Mouse (Mus musculus): ENCODE data around the gene Snx22. TPM values are rescaled to one million over a fixed set of nuclear protein-coding genes. Genes with fewer than 3 reads are reported as not detected.

The Snx22 gene
- polyA plus RNA-seq, 1 experiment from 2014 or later, result 11.6 TPM

GRCm38 (mm10) chr9:66090593-66091244, 21.2 kb upstream of the Snx22 start:
- Histone ChIP-seq H3K4me2 (no peak overlapping the region), H3K4me3 (no peak overlapping the region), H3K9me3 (no peaks in the 10 kb centered on the region), H3K36me3 (peaks cover 84% of the 10 kb centered on the region), H3K27me3 (no peaks in the 10 kb centered on the region), H3K4me1 (replicated peaks) (no peaks in the 10 kb centered on the region), H3K9ac (no peak overlapping the region), H3K27ac (replicated peaks) (no peak overlapping the region)
- ATAC-seq (ENCODE audit: low FRiP score, low read depth), result 0 out of 2 replicates have a peak, but pooled peaks have one; percentile 42
- WGBS, result 93% methylated on average over 13 of the region's 13 CpGs

DNA sequence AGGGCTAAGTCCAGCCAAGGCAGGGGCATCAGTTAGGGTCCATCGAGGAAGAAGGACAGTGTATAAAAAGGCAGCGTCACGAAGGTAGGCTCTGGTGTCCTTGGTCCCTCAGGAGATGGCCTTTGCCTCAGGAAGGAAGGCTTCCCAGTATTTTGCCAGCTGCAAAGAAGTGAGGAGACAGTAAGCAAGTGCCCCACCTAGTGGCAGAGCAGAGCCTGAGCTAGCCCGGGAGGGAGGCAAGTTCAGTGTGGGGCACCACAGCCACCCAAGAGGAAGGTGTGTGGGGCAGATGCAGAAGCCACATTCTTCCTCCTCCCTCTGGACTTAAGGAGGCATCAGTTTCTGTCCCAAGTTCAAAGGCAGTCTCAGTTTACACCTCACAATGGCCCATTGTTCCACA, 18.9 kb upstream of the Snx22 start:
- Histone ChIP-seq H3K36me3 (peaks cover 62% of the 10 kb centered on the region), H3K4me1 (replicated peaks) (no peaks in the 10 kb centered on the region), H3K9ac (no peak overlapping the region), H3K4me3 (no peak overlapping the region), H3K27ac (replicated peaks) (no peak overlapping the region), H3K27me3 (no peaks in the 10 kb centered on the region), H3K9me3 (no peaks in the 10 kb centered on the region), H3K4me2 (no peak overlapping the region)
- 50% methylated on average over 4 of the region's 4 CpGs for WGBS
- ATAC-seq (ENCODE audit: low FRiP score, low read depth), result no peak

DNA sequence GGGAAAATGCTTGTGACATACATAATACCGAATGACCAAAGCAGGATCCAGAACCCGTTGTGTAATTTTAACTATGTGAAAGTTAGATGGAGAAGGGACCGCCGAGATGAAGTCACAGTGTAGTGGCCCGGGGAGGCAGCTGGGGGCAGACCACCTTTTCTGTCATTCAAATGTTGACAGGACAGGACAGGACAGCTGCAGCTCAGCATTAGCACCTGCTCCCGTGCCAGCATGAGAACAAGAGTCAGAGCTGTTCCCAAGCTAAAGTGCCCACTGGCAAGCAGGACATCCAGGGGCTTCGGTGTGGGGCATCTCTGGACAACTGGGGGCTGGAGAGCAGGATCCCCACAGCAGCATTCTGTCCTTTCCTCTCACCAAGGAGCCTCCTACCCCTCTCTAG, 17.5 kb upstream of the Snx22 start:
- no peak overlapping the region for H3K4me2 ChIP-seq
- no peak overlapping the region for H3K27ac ChIP-seq (replicated peaks)
- H3K36me3 ChIP-seq, result peaks cover 48% of the 10 kb centered on the region
- no peak for ATAC-seq (ENCODE audit: low FRiP score, low read depth)
- H3K9me3 ChIP-seq, result no peaks in the 10 kb centered on the region
- WGBS, result 96% methylated on average over 7 of the region's 7 CpGs
- no peak overlapping the region for H3K9ac ChIP-seq
- H3K4me3 ChIP-seq, result no peak overlapping the region
- H3K4me1 ChIP-seq (replicated peaks), result no peaks in the 10 kb centered on the region
- H3K27me3 ChIP-seq, result no peaks in the 10 kb centered on the region

DNA sequence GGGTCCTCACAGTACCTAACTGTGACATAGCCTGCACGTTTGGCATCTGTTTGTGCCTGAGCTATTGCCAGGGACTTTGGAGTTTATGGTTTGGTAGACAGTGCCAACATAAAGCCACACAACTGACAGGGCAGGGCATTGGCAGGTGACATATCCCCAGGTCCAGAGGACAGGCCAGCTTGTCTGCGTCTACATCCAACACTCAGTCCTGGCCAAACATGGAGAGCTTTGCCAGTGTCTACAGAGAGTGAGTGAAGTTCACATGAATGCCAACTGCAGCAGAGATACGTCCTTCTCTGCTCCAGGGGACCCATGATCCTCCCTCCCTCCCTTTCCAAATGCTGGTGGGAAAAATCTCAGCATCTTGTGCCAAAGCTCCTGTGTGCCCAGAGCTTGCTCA, 14.7 kb upstream of the Snx22 start:
- WGBS, result 84% methylated on average over 3 of the region's 3 CpGs

GRCm38 (mm10) chr9:66081999-66082398, 12.5 kb upstream of the Snx22 start:
- Histone ChIP-seq H3K4me2 (no peak overlapping the region), H3K27ac (replicated peaks) (no peak overlapping the region), H3K36me3 (peaks cover 8% of the 10 kb centered on the region; the same call in 1 of the 2 replicates), H3K27me3 (no peaks in the 10 kb centered on the region), H3K9ac (no peak overlapping the region), H3K9me3 (no peaks in the 10 kb centered on the region), H3K4me3 (no peak overlapping the region), H3K4me1 (replicated peaks) (peaks cover 6% of the 10 kb centered on the region; the same call in 1 of the 2 replicates)
- no peak for ATAC-seq (ENCODE audit: low FRiP score, low read depth)
- 88% methylated on average over 4 of the region's 4 CpGs for WGBS

More for the DNA sequence above, 14.7 kb upstream of the Snx22 start:
- no peak overlapping the region for H3K9ac ChIP-seq
- no peaks in the 10 kb centered on the region for H3K27me3 ChIP-seq
- H3K27ac ChIP-seq (replicated peaks), result no peak overlapping the region
- H3K4me2 ChIP-seq, result no peak overlapping the region
- H3K4me1 ChIP-seq (replicated peaks), result no peaks in the 10 kb centered on the region
- H3K9me3 ChIP-seq, result no peaks in the 10 kb centered on the region
- no peak for ATAC-seq (ENCODE audit: low FRiP score, low read depth)
- H3K36me3 ChIP-seq, result peaks cover 24% of the 10 kb centered on the region
- H3K4me3 ChIP-seq, result no peak overlapping the region

- no peak overlapping the region for H3K4me2 ChIP-seq
- H3K27ac ChIP-seq (replicated peaks), result no peak overlapping the region
- H3K27me3 ChIP-seq, result no peaks in the 10 kb centered on the region
- no peak overlapping the region for H3K9ac ChIP-seq
- H3K4me1 ChIP-seq (replicated peaks), result peaks cover 6% of the 10 kb centered on the region; the same call in 1 of the 2 replicates
- 85% methylated on average over 3 of the region's 3 CpGs for WGBS
- H3K36me3 ChIP-seq, result no peaks in the 10 kb centered on the region
- ATAC-seq (ENCODE audit: low FRiP score, low read depth), result no peak
- no peaks in the 10 kb centered on the region for H3K9me3 ChIP-seq
- no peak overlapping the region for H3K4me3 ChIP-seq
Observed at GRCm38 (mm10) chr9:66080804-66081459, 11.4 kb upstream of the Snx22 start.

DNA sequence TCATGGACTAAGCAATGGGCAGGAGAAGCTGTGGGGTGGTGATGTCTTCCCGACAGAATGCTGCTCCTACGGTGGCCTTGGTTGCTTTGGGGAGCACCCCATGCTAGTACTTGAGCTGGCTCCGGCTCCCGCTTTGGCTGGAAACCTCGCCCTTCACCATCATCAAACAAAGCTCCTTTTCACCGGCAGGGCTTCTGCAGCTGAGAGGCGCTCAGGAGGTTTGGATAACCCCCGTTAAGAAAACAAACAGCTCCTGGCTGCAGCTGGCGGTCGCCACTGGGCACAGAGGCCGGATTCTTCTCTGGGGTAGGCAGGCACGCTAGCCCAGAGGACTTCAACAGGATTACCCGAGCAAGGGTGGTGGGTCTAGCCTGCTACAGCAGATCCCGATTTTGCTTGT, 9.0 kb upstream of the Snx22 start:
- peak overlapping the region; percentile 13; the same call in 1 of the 2 replicates for H3K27ac ChIP-seq (replicated peaks)
- ATAC-seq (ENCODE audit: low FRiP score, low read depth), result peak; percentile 63; the same call in 1 of the 2 replicates
- H3K4me3 ChIP-seq, result no peak overlapping the region
- 21% methylated on average over 14 of the region's 14 CpGs for WGBS
- H3K9me3 ChIP-seq, result no peaks in the 10 kb centered on the region
- H3K4me2 ChIP-seq, result peak overlapping the region; percentile 24
- H3K9ac ChIP-seq, result no peak overlapping the region
- peaks cover 6% of the 10 kb centered on the region; the same call in 1 of the 2 replicates for H3K4me1 ChIP-seq (replicated peaks)
- no peaks in the 10 kb centered on the region for H3K27me3 ChIP-seq
- H3K36me3 ChIP-seq, result no peaks in the 10 kb centered on the region

DNA sequence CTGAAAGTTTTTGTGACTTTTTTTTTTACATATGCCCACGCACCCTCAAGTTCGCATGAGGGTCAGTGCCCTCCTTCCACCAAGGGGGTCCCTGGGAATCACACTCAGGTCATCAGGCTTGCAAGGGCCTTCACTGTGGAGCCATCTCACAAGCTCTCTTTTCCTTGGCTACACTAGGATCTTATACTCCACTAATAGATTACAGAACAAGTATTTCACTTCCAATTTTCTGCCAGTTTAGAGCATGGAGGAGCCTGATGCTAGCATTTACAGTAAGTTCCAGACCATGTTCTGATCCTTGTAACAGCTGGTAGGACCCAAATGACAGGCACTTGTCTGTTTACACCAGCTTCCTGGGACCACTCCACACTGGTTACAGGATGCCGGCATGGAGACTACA, 8.6 kb upstream of the Snx22 start:
- no peaks in the 10 kb centered on the region for H3K36me3 ChIP-seq
- H3K4me1 ChIP-seq (replicated peaks), result peaks cover 6% of the 10 kb centered on the region; the same call in 1 of the 2 replicates
- no peaks in the 10 kb centered on the region for H3K9me3 ChIP-seq
- no peak overlapping the region for H3K4me3 ChIP-seq
- peak overlapping the region; percentile 24; the same call in 1 of the 2 replicates for H3K4me2 ChIP-seq
- H3K27ac ChIP-seq (replicated peaks), result peak overlapping the region; percentile 13; the same call in 1 of the 2 replicates
- no peak for ATAC-seq (ENCODE audit: low FRiP score, low read depth)
- no peak overlapping the region for H3K9ac ChIP-seq
- 72% methylated on average over 3 of the region's 3 CpGs for WGBS
- no peaks in the 10 kb centered on the region for H3K27me3 ChIP-seq

DNA sequence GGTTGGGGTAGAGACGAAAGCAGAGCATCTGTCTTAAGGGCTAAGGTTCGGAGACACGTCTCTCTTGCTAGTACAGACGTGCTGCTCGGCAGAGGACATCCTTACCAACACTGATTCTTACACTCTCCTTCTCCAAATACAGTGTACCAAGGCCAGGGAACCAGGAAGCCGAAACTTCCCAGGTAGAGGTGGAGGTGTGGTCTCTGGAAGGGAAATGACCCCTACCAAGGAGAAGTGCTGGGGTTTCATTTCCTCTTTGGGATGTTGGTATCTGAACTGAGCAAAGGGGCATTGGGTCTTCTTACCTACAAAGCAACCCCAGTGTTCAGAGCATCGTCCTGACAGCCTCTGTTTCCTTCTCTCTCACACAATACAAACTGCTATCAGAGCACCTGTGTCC, 3.2 kb upstream of the Snx22 start:
- H3K36me3 ChIP-seq, result no peaks in the 10 kb centered on the region
- no peak overlapping the region for H3K4me2 ChIP-seq
- no peak overlapping the region for H3K4me3 ChIP-seq
- H3K9ac ChIP-seq, result no peak overlapping the region
- H3K4me1 ChIP-seq (replicated peaks), result peaks cover 14% of the 10 kb centered on the region
- H3K27ac ChIP-seq (replicated peaks), result no peak overlapping the region
- ATAC-seq (ENCODE audit: low FRiP score, low read depth), result no peak
- H3K9me3 ChIP-seq, result no peaks in the 10 kb centered on the region
- peaks cover 6% of the 10 kb centered on the region; the same call in 1 of the 2 replicates for H3K27me3 ChIP-seq
- WGBS, result 88% methylated on average over 7 of the region's 7 CpGs

DNA sequence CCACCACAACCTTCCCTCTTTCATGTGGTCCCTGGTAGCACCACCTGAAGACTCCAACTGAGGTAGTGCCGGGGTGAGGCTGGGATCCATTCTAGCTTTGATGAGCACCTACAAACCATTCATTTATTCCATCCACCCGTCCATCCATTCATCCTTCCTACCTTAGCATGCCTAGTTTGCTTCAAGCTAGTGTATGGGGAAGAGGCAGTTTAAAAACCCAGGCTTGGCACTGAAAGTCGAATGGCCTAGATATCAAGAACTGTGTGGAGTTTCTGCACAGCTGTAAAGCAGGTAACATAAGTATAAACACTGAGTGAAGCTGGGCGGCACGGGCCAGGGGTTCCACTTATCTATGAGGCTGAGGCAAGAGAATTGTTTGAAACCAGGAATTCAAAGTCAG, 632 bp upstream of the Snx22 start:
- Histone ChIP-seq H3K4me1 (replicated peaks) (peaks cover 14% of the 10 kb centered on the region), H3K27me3 (peaks cover 16% of the 10 kb centered on the region), H3K36me3 (peaks cover 23% of the 10 kb centered on the region), H3K4me3 (no peak overlapping the region), H3K9ac (no peak overlapping the region), H3K9me3 (no peaks in the 10 kb centered on the region), H3K4me2 (no peak overlapping the region), H3K27ac (replicated peaks) (no peak overlapping the region)
- 92% methylated on average over 5 of the region's 5 CpGs for WGBS
- ATAC-seq (ENCODE audit: low FRiP score, low read depth), result no peak

- peaks cover 29% of the 10 kb centered on the region for H3K36me3 ChIP-seq
- peak; percentile 64 for ATAC-seq (ENCODE audit: low FRiP score, low read depth)
- WGBS, result under 1% methylated on average over 30 of the region's 30 CpGs
Observed at GRCm38 (mm10) chr9:66068971-66069391, 538 bp downstream of the Snx22 start.

DNA sequence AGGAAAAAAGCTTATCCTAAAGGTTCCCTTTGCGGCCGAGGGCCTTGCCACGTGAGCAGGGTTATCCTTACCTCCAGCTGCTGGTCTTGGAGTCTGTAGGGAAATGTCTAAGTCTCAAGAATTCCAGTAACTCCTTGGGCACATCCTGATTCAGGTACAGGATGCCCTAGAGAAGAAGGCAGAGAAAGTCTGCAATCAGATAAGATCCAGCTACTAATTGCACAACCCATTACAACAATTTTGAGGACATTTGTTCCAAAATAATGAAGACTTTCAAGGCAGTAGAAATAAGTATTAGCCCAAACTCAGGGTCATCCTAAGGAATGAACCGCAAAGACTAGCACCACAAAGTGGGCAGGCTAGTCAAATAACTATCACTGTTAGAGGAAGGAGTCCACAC, 1.5 kb downstream of the Snx22 start:
- Histone ChIP-seq H3K4me1 (replicated peaks) (peaks cover 14% of the 10 kb centered on the region), H3K27ac (replicated peaks) (no peak overlapping the region), H3K27me3 (peaks cover 16% of the 10 kb centered on the region), H3K36me3 (peaks cover 39% of the 10 kb centered on the region), H3K9me3 (no peaks in the 10 kb centered on the region), H3K9ac (no peak overlapping the region), H3K4me3 (no peak overlapping the region), H3K4me2 (no peak overlapping the region)
- ATAC-seq (ENCODE audit: low FRiP score, low read depth), result no peak
- 62% methylated on average over 4 of the region's 4 CpGs for WGBS

More at GRCm38 (mm10) chr9:66068971-66069391, 538 bp downstream of the Snx22 start:
- Histone ChIP-seq H3K4me1 (replicated peaks) (peaks cover 14% of the 10 kb centered on the region), H3K9ac (peak overlapping the region; percentile 54), H3K4me2 (peak overlapping the region; percentile 93), H3K4me3 (peak overlapping the region; percentile 56), H3K9me3 (no peaks in the 10 kb centered on the region), H3K27me3 (peaks cover 16% of the 10 kb centered on the region), H3K27ac (replicated peaks) (no peak overlapping the region)
